Mouse (Mus musculus) hematopoietic stem cell, adult 5-6 weeks (primary cell): ENCODE data around the gene S100a16. TPM values are rescaled to one million over a fixed set of nuclear protein-coding genes. Genes with fewer than 3 reads are reported as not detected.

Experiments used
- total RNA-seq: library from RNA; stranded (forward); fragments of 172-1452, 232-1000 nt; gene quantifications from 2 replicates; pipeline ENCODE4 v1.2.3, GENCODE M21; 2017

S100a16 gene
- total RNA-seq, 1 experiment from 2014 or later: not detected

Other genes with a start within 250 kb of the S100a16 start
- 33.5 and 34.1 TPM in 2 replicates for gene Gatad2b, start 244.1 kb upstream of the S100a16 start, total RNA-seq
- 0.60 and 1.1 TPM in 2 replicates for gene Slc27a3, start 147.3 kb upstream of the S100a16 start, total RNA-seq
- 20.9 and 22.6 TPM in 2 replicates for gene Ints3, start 103.6 kb upstream of the S100a16 start, total RNA-seq
- gene Npr1, start 71.4 kb upstream of the S100a16 start, total RNA-seq: 0.38 TPM in 1 of 2 replicates, not detected in the other
- gene Ilf2, start 61.1 kb upstream of the S100a16 start, total RNA-seq: 203 and 236 TPM in 2 replicates
- gene Snapin, start 46.2 kb upstream of the S100a16 start, total RNA-seq: 52.2 and 60.1 TPM in 2 replicates
- 109 and 142 TPM in 2 replicates for gene Chtop, start 27.8 kb upstream of the S100a16 start, total RNA-seq
- gene S100a1, start 22.9 kb upstream of the S100a16 start, total RNA-seq: 79.8 and 83.0 TPM in 2 replicates
- 109 and 112 TPM in 2 replicates for gene S100a13, start 22.8 kb upstream of the S100a16 start, total RNA-seq
- not detected in 2 replicates for gene S100a14, start 10.4 kb upstream of the S100a16 start, total RNA-seq
- 1.6 TPM in 1 of 2 replicates, not detected in the other for gene S100a3, start 23.3 kb downstream of the S100a16 start, total RNA-seq
- not detected in 2 replicates for gene S100a2, start 53.0 kb downstream of the S100a16 start, total RNA-seq
- not detected in 2 replicates for gene Gm42674, start 64.7 kb downstream of the S100a16 start, total RNA-seq
- gene S100a4, start 66.5 kb downstream of the S100a16 start, total RNA-seq: 29.5 and 78.7 TPM in 2 replicates
- gene S100a5, start 71.3 kb downstream of the S100a16 start, total RNA-seq: not detected in 2 replicates
- gene S100a6, start 75.6 kb downstream of the S100a16 start, total RNA-seq: 37.1 and 121 TPM in 2 replicates
- gene S100a7a, start 116.8 kb downstream of the S100a16 start, total RNA-seq: not detected in 2 replicates
- gene S100a8, start 131.7 kb downstream of the S100a16 start, total RNA-seq: 2,013 and 6,407 TPM in 2 replicates
- 1,063 and 5,883 TPM in 2 replicates for gene S100a9, start 158.5 kb downstream of the S100a16 start, total RNA-seq
- gene Pglyrp4, start 189.7 kb downstream of the S100a16 start, total RNA-seq: not detected in 2 replicates
- not detected in 2 replicates for gene Gm5849, start 240.6 kb downstream of the S100a16 start, total RNA-seq